Mouse (Mus musculus) cortical plate, adult 2 months (tissue): ENCODE data around the gene Sox30. TPM values are rescaled to one million over a fixed set of nuclear protein-coding genes. Genes with fewer than 3 reads are reported as not detected.
"Not testable (repeated sequence)": the region's sequence is repeated elsewhere in the genome, so short reads cannot be mapped to it uniquely, and the experiment has no call there.

Experiments
- H3K27ac ChIP-seq: fragments of 200-500 bp; 2 replicates; pipeline ENCODE4 v1.5.1; 2012; ENCODE audit warnings: low read length, control low read depth, inconsistent platforms; ENCODE audit not compliant: insufficient read depth
- H3K4me1 ChIP-seq: fragments of 200-500 bp; 2 replicates; pipeline ENCODE4 v1.6.1; 2011; ENCODE audit warnings: low read length; ENCODE audit not compliant: control insufficient read depth, insufficient read depth
- H3K4me3 ChIP-seq: fragments of 200-500 bp; 2 replicates; pipeline ENCODE4 v1.5.1; 2011; ENCODE audit warnings: mild to moderate bottlenecking, low read length, control low read depth; ENCODE audit not compliant: insufficient read depth
- CTCF ChIP-seq: fragments of 200-500 bp; IDR thresholded peaks from 2 replicates; pipeline ENCODE4 v1.5.1; 2011; ENCODE audit warnings: mild to moderate bottlenecking, control low read depth, low read length; ENCODE audit not compliant: insufficient read depth; ENCODE audit errors: extremely low read depth
- POLR2A ChIP-seq: fragments of 200-500 bp; IDR thresholded peaks from 2 replicates; pipeline ENCODE4 v1.6.1; 2011; ENCODE audit warnings: mild to moderate bottlenecking, low read length, control low read depth; ENCODE audit not compliant: insufficient read depth; ENCODE audit errors: extremely low read depth
- polyA plus RNA-seq: library from polyadenylated mRNA; depleted of rRNA; stranded (reverse); fragments of >200 nt; gene quantifications from 2 replicates; pipeline ENCODE4 v1.2.3, GENCODE M21; 2012

Sox30 gene
- polyA plus RNA-seq, 1 experiment: 0.04 TPM

DNA sequence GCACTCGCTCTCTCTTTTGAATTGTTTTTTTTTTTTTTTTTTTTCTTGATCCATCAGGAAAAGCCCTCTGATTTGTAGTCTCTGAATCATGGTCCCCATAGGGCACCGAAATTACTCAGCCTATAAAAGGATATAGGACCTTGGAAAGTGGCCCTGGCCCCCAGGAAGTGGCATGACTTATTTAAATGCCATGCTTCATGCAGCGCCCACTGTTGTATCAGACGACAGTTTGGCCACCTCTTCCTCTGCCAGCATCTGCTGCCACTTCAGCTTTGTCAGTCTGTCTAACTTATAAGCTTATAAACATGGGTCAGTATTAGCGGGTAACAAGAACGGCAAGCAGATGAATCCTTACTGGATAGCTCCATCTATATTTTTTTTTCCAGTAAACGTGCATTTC lies 52.8 kb downstream of the Sox30 start:
- Histone ChIP-seq H3K4me1 (no peaks in the 10 kb centered on the region), H3K27ac (no peak overlapping the region), H3K4me3 (no peak overlapping the region)
- TF ChIP-seq CTCF (no peak), POLR2A (no peak)

GRCm38 (mm10) chr11:46036374-46036773 lies 56.3 kb downstream of the Sox30 start:
- H3K4me1 ChIP-seq: no peaks in the 10 kb centered on the region
- H3K27ac ChIP-seq: no peak overlapping the region
- TF ChIP-seq CTCF: no peak
- H3K4me3 ChIP-seq: no peak overlapping the region

DNA sequence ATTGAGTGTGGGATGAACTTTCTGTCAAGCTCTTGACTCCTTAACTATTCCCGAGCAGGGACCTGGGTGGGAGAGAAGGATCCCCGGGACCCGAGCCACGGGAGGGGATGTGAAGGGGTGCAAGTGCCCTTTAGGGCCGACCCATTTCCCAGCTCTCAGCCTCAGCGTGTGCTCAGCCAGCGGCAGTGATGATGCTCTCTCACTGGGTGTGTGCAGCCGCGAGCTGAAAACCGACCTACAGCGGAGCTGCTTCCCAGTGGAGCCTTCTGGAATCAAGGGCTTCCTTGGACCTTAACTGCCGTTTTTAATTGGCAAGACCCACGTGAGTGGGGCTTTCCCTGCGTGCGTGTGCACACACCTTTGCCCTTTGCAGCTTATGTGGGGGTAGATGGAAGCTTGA lies 58.8 kb downstream of the Sox30 start:
- no peaks in the 10 kb centered on the region for H3K4me1 ChIP-seq
- H3K4me3 ChIP-seq: peak overlapping the region; percentile 17; the same call in 1 of the 2 replicates
- no peak overlapping the region for H3K27ac ChIP-seq
- TF ChIP-seq POLR2A (no peak), CTCF (no peak)

DNA sequence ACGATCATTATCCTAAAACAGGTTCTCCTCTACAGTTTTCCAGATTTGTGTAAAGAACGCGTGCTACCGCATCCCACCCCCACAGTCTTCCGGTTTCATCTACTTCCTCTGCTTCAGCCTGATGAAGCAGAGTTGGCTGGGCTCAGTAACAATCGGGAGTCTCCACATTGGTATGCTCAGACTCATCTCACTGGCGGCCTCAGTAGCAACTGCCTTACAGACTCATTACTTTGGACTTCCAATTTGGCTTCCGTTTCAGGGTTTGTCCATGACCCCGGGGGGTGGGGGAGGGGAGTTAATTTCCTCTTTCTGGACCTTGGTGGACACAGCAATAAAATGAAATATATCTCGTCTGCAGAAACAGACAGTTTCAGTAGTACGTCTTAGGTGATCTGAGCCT lies 59.2 kb downstream of the Sox30 start:
- Histone ChIP-seq H3K4me1 (no peaks in the 10 kb centered on the region), H3K4me3 (peak overlapping the region; percentile 17; the same call in 1 of the 2 replicates), H3K27ac (no peak overlapping the region)
- TF ChIP-seq POLR2A: no peak
- no peak for TF ChIP-seq CTCF

DNA sequence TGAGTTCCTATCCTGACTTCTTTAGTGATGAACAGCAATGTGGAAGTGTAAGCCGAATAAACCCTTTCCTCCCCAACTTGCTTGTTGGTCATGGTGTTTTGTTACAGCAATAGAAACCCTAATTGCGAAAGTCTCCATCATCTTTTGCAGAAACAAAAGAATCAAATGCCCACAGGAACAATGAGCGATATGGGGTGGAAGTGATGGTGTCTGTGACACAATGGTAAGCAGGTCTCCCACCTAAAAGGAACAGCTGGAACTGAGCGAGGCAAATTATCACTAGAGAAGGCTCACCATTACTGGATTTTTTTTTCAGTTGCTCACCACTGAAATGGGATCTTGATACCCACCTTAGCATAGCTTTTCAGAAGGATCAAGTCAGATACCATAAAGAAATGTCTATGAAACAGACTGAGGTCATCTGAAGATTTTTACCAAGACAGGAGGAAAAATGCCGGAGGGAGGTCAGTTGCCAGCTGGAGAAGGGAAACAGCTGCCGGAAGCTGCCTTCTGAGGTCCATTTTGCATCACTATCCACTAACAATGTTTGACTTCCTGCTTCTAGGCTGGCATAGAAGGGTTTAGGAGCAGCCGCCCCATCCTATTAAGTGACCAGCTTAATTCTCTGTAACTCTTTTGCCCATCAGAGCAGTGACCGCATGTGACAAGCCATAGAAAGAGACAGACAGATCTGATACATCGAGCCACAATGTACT lies 60.9 kb downstream of the Sox30 start:
- no peaks in the 10 kb centered on the region for H3K4me1 ChIP-seq
- no peak overlapping the region for H3K27ac ChIP-seq
- no peak for TF ChIP-seq POLR2A
- TF ChIP-seq CTCF: no peak
- H3K4me3 ChIP-seq: no peak overlapping the region

GRCm38 (mm10) chr11:46041607-46042267 lies 61.6 kb downstream of the Sox30 start:
- no peak overlapping the region for H3K27ac ChIP-seq
- no peak for TF ChIP-seq CTCF
- no peak for TF ChIP-seq POLR2A
- H3K4me1 ChIP-seq: no peaks in the 10 kb centered on the region
- H3K4me3 ChIP-seq: no peak overlapping the region

DNA sequence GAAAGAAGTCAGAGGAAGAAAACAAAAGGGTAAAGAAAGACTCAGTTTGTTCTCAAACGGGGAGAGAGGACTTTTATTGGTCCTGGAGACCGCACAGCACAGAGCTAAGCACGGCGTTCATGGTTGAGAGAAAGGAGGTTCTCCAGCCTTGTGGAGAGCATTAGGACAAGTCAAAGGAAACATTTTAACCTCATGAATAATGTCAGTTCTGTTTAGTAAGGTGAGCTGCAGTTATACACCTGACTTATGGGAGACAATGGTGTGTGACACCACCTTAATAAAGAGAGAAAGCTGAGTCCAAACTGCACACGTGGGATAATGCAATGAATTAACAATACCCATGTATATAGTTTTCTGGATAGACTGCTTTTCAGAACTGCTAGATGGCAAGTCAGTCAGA lies 64.7 kb downstream of the Sox30 start:
- Histone ChIP-seq H3K4me1 (no peaks in the 10 kb centered on the region), H3K4me3 (no peak overlapping the region), H3K27ac (no peak overlapping the region)
- TF ChIP-seq POLR2A: no peak
- no peak for TF ChIP-seq CTCF

DNA sequence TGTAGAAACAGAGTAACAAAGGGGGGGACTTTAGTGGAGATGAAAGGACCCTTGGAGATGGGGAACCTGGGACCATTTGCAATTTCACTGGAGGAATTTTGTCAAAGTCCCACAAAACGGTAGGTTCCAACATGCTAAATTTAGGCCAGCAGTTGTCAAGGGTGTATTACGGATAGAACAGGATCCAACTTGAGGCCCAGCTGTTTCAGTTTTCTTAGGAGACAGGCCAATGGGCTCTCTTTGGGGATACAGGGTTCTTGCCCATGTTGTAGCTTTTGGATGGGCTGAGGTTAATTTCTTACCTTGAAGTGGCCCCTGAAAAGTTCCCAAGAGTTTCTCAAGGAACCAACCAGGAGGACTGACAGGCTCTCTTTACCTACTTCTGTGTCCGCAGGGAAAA lies 67.2 kb downstream of the Sox30 start:
- TF ChIP-seq CTCF (no peak), POLR2A (no peak)
- H3K27ac ChIP-seq: no peak overlapping the region
- no peak overlapping the region for H3K4me3 ChIP-seq
- no peaks in the 10 kb centered on the region for H3K4me1 ChIP-seq

GRCm38 (mm10) chr11:46052105-46052659 lies 72.1 kb downstream of the Sox30 start, which contains the start of gene Gm12166:
Gm12166 (minus strand) TSS chr11:46052321.
- not testable (repeated sequence) for H3K27ac ChIP-seq, H3K4me3 ChIP-seq, H3K4me1 ChIP-seq
- peak; percentile 61 for TF ChIP-seq CTCF

DNA sequence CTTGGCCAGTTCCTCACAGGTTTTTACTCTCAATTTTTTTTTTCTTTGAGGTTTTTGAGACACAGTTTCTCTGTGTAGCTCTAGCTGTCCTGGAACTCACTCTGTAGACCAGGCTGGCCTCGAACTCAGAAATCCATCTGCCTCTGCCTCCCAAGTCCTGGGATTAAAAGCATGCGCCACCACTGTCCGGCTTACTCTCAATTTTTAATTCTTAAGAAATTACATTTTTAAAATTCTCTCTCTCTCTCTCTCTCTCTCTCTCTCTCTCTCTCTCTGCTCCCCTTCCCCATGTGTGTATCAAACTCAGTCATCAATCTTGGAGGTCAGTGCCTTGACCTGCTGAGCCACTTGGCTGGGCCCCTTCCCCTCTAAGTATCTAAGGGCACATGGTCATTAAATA lies 73.3 kb downstream of the Sox30 start:
- not testable (repeated sequence) for H3K4me3 ChIP-seq, H3K4me1 ChIP-seq, H3K27ac ChIP-seq
